Mouse (Mus musculus) gastrocnemius, postnatal 4 days (tissue): ENCODE results near the gene Ccdc157. TPM values are rescaled to one million over a fixed set of nuclear protein-coding genes. Genes with fewer than 3 reads are reported as not detected.
A peak's percentile ranks its signal among the peaks of the same experiment; 100 is the strongest.
"Not testable (repeated sequence)": the region's sequence is repeated elsewhere in the genome, so short reads cannot be mapped to it uniquely, and the experiment has no call there.

Source experiments
- DNase-seq, 2 experiments: peaks; one replicate each; pipeline ENCODE4 v3.0.0; 2021 to 2022; ENCODE audit warnings: low spot score in 2 of 2, mixed read lengths in 2 of 2
- microRNA-seq: library from miRNA; unstranded; fragments of <30 nt; microRNA quantifications from one replicate; pipeline ENCODE4 v1.2.0, GENCODE M21; 2021
- total RNA-seq, 2 experiments: library from RNA; stranded (reverse); gene quantifications; 2 replicates each; pipeline ENCODE4 v1.2.3; 2021

Gene Ccdc157
- total RNA-seq, 2 experiments from 2014 or later, result 8.7 to 10.3 TPM

DNA sequence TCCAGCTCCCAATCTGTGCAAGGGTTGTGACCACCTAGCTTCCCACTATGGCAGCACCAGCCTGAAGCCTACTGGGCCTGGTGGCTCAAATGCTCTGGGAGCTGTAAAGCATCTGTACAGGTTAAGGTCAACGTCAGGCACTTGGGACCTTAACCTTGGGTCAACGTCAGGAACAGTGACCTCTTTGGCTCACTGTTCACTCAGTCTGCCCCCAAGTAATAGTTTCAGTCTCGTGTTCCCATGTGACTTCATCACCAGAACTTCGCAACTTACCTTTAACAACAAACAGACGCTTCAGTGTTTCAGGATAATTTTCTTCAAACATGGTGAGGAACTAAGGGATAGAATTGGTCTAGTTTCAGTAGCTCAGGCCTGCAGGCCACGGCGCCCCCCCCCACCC lies 51.4 kb downstream of the Ccdc157 start:
- DNase-seq, result no peak

DNA sequence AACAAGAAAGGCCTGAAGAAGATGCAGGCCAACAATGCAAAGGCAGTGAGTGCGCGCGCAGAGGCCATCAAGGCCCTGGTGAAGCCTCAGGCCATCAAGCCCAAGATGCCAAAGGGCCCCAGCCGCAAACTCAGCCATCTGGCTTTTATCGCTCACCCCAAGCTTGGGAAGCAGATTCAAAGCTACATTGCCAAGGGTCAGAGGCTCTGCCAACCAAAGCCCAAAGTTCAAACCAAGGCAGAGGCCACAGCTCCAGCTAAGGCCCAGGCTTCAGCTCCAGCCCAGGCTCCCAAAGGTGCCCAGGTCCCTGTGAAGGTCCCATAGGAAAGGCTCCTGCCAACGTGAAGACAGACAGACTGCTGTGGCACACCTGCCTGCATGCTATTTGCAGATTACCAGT lies 52.2 kb downstream of the Ccdc157 start:
- DNase-seq, result not testable (repeated sequence)

DNA sequence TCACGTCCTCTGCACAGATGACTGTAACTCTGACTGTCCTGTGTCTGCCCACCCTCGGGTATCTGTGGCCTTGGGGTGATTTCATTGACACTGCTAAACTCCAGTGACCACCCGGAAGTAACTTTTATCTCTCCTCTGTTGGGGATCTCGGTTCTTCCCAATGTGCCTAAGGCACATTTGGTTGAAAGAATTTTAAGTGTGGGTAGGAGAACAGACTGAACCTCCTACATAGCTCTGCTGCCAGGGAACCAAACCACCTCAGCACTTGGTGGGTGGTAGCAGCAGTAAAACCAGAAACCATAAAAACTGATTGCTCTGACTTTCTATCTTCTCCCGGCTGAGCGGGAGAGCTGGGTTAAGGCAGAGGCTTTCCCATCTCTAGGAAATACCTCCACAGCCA lies 54.6 kb downstream of the Ccdc157 start:
- no peak for DNase-seq

DNA sequence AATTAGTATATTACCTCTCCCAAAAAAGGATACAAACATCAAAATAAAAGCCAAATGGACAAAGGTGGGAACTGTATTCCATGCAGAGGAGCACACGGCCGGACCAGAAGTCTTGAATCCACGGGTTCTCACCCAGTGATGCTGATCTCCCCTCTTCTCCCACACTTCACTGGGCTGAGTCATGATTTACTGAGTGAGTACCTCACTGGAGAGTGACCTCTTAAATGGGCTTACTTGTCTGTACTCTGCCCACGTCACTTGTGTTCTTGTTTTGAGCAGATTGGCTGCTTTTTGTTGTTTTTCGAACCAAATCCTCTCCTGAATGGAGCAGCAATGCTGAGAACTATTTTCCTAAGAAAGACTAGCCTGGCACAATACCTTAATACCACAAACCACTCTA lies 55.1 kb downstream of the Ccdc157 start:
- DNase-seq, result no peak

DNA sequence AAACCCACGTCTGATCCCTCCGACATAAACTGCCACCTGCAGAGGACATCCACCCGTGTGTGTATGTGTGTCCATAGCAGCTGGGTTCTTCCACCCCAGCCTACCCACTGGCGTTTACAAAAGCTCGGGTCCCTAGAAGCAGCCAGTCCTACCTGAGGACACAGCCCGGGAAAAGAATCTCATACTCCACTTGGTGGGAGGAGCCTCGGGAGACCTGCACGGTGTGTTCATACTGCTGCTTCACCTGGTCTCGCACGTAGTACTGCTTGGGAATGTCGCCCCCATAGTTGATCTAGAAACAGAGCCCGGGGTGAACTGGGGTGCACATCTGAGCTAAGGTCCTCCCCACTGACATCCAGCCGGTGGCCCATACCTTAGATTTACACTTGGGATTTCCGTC lies 56.6 kb downstream of the Ccdc157 start:
- DNase-seq, result no peak

DNA sequence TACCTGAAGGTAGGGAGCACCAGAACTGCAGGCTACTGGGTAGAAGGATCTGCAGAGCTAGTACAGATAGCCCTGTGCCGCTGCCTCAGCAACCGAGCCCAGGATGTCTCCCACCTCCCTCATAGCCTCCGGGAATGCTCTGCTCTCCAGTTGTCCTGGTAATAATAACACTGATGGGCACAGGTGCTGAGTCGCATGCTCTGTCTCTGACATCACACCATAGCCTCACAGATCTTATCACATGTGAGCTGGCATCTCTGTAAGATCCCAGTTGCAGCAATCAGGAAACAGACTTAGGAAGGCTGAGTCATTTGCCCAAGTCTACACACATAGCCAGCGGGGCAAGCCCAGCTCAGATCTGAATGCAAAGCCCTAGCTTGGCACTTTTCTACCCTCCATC lies 58.2 kb downstream of the Ccdc157 start:
- DNase-seq, result no peak

DNA sequence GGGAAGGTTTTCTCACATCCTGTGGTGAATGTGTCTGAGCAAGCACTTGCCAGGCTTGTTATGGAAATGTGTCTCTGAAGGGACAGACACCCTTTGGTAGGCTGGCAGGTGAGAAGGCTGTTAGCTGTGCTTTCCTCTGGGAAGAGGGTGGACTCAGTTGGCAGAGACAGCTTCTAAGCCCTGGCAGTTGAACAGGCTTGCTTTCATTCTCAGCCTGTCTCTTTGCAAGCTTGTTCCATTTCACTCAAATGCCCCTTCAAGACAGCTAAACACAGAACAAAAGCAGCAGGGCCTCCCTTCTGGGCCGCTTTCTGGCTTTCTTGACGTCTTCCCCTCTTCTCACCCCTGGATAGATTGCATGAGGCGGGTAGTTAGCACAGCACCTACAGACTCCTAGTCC lies 60.6 kb downstream of the Ccdc157 start:
- DNase-seq, result no peak

DNA sequence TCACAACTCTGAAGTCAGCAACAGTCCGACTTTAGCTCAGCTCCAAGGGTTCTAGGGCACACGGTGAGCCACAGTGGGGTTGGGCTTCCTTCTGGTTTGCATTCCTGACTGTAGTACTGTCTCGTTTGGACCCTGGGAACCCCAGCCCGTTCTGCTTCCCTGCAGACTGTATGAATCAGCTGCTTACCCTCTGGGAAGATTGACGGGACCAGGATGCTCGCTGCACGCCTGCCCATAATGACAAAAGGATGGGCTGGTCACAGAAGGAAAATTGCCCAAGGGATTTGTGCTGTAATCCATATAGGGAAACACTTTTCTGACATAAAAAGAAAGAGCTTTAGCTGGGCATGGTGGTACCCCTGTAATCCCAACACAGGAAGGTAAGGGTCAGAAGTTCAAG lies 61.3 kb downstream of the Ccdc157 start:
- DNase-seq, result no peak

DNA sequence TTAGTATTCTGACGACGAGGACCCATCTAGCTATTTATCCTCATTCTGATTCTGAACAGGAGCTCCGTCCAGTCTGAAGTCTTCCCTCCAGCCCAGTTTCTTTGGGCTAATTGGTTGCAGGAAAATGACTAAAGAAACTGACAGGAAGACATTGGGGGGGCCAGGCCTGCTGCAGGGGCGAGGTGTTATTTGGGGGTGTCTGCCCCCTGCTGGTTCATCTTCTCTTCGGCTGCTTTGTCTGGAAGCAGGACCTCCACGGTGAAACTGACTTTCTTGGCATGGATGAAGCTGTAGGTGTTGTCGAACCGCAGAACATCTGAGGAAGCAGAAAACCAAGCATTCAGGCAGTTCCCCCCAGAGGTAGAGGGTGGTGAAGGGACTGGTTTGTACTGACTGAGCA lies 62.0 kb downstream of the Ccdc157 start:
- no peak for DNase-seq

DNA sequence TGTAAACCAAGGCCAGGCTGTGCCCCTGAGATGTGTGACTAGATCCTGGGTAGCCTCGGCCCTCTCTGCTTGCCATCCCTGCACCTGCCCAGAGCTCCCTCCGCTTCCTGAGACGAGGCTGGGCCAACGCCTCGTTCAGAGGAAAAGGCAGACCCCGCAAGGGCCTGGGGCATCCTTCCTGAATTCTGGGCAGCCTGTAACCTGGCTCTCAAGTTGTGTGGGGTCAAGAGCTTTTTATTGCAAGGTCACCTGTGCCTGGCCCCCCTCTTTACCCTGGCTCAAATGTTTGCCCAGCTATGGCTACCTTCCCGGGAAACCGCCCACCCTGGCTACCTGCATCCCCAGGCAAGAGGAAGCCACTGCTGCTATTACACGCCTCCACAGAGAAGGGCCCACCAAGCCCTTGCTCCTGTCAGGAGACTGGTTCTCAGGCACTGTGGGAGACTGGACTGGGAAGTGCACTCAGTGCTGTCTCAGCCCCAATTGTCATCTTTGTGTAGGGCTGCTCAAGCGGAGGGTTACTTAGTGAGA lies 62.9 kb downstream of the Ccdc157 start:
- DNase-seq, result no peak

DNA sequence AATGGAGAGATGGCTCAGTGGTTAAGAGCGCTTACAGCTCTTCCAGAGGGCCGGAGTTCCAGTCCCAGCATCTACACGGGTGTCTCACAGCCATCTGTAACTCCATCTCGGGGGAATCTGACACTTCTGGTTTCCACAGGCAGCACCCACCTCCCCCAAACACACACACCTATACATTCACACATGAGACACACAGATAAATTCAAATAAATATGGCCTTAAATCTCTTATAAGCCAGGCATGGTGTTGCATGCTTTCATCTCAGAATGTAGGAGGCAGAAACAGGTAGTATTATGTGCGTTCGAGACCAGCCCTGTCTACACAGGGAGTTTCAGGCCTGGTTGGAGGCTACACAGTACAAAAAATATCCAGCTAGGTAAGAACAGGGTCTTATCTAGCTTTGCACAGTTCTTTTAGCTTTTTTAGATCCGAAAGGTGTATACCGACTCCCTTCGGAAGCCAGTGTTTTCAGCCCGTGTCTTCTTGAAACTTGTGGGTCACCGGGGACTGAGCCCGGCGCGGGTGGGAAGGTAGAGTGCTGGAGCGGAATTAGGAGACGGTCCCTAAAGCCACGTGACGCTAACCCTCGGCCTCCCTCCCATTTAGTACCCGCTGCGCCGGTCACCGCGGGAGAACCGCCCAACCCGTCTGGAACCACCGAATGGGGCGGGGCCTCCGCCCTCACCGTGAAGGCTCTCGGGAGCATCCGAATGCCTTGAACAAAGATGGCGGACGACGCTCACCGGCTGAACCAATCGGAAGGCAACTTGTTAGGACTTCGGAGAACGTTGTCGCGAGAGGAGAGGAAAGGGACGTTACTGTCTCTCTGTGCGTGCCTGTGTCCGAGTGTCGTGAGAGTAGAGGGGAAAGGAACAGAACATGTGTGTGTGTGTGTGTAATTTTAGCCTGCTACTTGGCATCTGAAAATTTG lies 63.8 kb downstream of the Ccdc157 start:
- DNase-seq, result peak; percentile 92 to 97

DNA sequence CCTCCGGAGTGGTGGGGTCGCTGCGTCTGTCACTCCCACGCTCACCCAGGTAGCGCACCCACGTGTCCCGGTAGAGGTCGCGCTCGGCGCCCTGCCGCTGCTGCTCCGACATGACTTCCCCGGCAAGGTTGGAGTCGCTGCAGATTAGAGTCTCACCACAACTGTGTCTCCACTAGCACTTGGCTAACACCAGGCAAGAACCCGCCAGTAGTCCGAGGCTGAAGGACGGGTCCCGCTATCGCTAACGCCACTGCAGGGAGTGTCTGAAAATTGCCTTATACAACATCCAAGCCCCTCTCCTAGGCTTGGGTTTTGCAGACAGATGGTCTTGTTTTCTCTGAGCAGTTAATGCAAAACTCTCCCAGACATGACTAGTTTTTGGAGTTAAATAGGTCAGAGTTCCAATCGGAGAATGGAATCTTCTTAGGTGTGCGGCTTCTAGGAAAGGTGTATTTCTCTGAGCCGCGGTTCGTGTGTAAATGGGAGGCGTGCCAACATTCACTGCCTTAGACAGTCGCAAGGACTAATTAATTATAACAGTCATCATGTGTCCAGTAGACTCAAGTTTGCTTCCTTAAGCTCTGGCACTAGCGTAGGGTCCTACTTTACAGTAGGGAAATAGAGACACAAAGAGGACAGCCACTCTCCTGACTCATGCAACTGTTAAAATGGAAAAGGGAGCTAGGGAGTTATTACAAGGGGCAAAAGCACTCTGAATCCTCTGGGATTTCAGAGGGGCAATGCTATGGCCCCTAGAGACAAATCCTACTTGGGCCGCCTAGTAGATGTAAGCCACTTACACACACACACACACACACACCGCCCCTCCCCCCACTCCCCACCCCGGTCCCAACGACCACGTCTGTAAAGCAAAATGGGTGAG lies 64.7 kb downstream of the Ccdc157 start, which contains the start of gene Mtfp1:
Gene Mtfp1 (minus strand): TSS at position 275 of the 883 bp plus-strand sequence.
- DNase-seq, result peak in 1 of 2 experiments; percentile 31

DNA sequence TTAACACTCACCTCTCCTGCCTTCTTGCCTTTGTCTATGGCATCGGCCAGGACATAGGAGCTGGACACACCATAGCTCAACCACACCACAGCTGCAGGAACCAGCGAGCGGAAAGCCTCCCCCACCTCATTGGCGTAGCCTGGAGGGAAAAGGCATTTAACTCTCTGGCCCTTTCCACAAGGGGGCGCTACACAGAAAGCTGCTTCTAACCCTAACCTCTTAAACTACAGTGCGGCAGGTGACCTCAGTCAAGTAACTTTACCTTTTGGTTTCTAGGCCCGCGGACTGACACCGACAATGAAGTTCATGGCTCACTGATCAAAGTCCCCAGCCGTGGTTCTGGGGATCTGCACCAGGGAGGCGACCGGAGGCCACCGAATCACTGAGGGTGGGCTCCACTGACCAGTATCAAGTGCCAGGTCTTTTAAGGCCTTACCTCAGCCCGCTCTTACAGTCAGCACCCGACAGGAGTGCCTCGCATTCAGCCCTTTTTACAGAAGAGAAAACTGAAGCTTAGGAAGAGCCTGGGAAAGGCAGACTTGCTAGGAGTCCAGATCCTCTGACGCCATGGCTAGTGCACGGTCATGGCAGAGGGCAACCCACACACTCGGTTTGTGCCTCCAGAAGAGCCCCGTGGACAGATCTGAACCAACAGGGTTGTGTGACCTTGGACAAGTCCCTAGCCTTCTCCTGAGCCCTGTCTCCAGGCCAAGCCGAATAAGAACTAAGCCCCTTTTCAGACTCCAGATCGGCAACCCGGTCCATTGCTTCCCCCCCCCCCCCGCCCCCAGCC lies 65.5 kb downstream of the Ccdc157 start:
- peak in 1 of 2 experiments; percentile 51 for DNase-seq

DNA sequence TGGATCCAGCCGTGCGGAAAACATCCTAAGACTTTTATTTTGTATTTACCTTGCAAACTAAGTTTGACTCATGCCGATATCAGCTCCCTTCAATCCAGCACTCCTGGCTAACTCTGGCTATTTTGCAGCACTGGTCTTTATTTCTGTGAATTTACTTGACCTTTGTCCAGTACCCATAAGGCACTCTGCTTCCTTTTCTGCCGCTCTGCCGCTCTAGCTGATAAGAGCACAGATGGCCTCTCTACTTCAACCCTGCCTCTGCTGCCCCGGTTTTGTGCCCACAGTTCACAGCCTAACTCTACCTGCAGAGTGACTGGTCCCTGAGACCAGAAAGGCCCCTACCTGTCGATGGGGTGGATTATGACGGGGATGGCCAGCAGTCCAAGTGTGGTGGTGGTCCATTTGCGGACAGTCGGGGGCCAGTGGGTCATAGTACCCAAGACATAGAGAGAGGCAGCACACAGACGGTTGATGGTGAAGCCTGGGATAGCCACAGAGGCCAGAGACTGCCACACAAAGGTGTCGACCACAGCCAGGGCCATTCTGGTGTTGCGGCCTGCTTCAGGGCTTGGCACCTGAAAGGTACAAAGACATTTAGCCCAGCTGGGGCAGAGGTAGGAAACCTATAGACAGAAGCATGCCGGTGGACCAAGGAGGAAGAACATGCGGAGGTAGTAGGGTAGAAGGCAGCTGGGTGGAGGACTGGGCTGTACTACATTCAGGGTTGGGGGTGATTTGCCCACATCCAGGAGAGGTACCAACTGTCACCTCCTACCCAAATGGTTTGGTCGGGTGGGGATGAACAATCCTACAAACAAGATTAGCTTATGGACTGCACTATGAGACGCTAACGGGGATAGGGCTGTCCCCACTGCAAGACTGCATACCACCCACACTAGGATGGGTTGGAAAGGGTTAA lies 66.4 kb downstream of the Ccdc157 start:
- DNase-seq, result no peak

Small RNA genes within 50 kb of the gene (microRNA-seq; reads per million reads assigned to microRNA genes)
- gene Mir3060, result not detected

Other genes with a start within 250 kb of the Ccdc157 start
- 10 to 100 TPM; 11.1 to 11.5 TPM for gene Slc35e4, start 245.6 kb downstream of the Ccdc157 start, total RNA-seq
- 10 to 100 TPM; 25.2 to 32.3 TPM for gene Tcn2, start 228.1 kb downstream of the Ccdc157 start, total RNA-seq
- 10 to 100 TPM; 47.7 to 53.1 TPM for gene Pes1, start 196.3 kb downstream of the Ccdc157 start, total RNA-seq
- not detected for gene 4930556J24Rik, start 183.5 kb downstream of the Ccdc157 start, total RNA-seq
- gene Gal3st1, start 176.7 kb downstream of the Ccdc157 start, total RNA-seq, result 1 to 10 TPM; 4.9 to 5.0 TPM
- gene Sec14l4, start 128.8 kb downstream of the Ccdc157 start, total RNA-seq, result under 1 TPM in 1 of 2 experiments, not detected in 1; 0.18 TPM
- gene Sec14l3, start 95.5 kb downstream of the Ccdc157 start, total RNA-seq, result not detected
- gene Mtfp1, start 64.8 kb downstream of the Ccdc157 start, total RNA-seq, result 10 to 100 TPM in 1 of 2 experiments, 1 to 10 TPM in 1; 10.0 to 12.5 TPM
- gene Sec14l2, start 36.9 kb downstream of the Ccdc157 start, total RNA-seq, result 1 to 10 TPM; 2.3 to 2.6 TPM
- gene Rnf215, start 25.1 kb downstream of the Ccdc157 start, total RNA-seq, result 10 to 100 TPM; 12.8 to 18.1 TPM
- 10 to 100 TPM; 41.2 to 50.6 TPM for gene Sf3a1, start 57 bp upstream of the Ccdc157 start, total RNA-seq
- 10 to 100 TPM; 10.1 to 12.2 TPM for gene Tbc1d10a, start 26.5 kb upstream of the Ccdc157 start, total RNA-seq
- 1 to 10 TPM; 8.7 to 9.8 TPM for gene Castor1, start 57.9 kb upstream of the Ccdc157 start, total RNA-seq
- gene Osm, start 76.1 kb upstream of the Ccdc157 start, total RNA-seq, result under 1 TPM; 0.22 to 0.36 TPM
- 1 to 10 TPM; 1.3 to 2.1 TPM for gene Lif, start 97.3 kb upstream of the Ccdc157 start, total RNA-seq